Mouse (Mus musculus): Measurements from ENCODE around the gene Gpm6a.

- TF ChIP-seq CTCF (conservative IDR thresholded peaks at IDR 0.05; ENCODE audit: insufficient read depth, insufficient read length, low read depth, low read length) (no peak), POLR2A (IDR thresholded peaks at IDR 0.05; ENCODE audit: low read depth, low read length) (no peak)
Observed at GRCm38 (mm10) chr8:54924936-54925335, 29.7 kb upstream of the Gpm6a start.
